Mouse (Mus musculus) testis, adult 2 months (tissue): Measurements from ENCODE around the gene Pard3. TPM values are rescaled to one million over a fixed set of nuclear protein-coding genes. Genes with fewer than 3 reads are reported as not detected.

Experiments
- H3K27ac ChIP-seq: fragments of 200-500 bp; 2 replicates; pipeline ENCODE4 v1.5.1; 2012; ENCODE audit warnings: low read depth, low read length; ENCODE audit not compliant: control insufficient read depth, insufficient read depth
- H3K27me3 ChIP-seq: fragments of 200-500 bp; 2 replicates; pipeline ENCODE4 v1.6.1; 2012; ENCODE audit warnings: mild to moderate bottlenecking, low read length, moderate library complexity; ENCODE audit not compliant: control insufficient read depth, insufficient read depth
- H3K36me3 ChIP-seq: fragments of 200-500 bp; 2 replicates; pipeline ENCODE4 v1.6.1; 2012; ENCODE audit warnings: mild to moderate bottlenecking, low read length; ENCODE audit not compliant: control insufficient read depth, insufficient read depth
- H3K4me1 ChIP-seq: fragments of 200-500 bp; 2 replicates; pipeline ENCODE4 v1.6.1; 2012; ENCODE audit warnings: low read length; ENCODE audit not compliant: control insufficient read depth, insufficient read depth
- H3K4me3 ChIP-seq: fragments of 200-500 bp; 2 replicates; pipeline ENCODE4 v1.5.1; 2012; ENCODE audit warnings: low read depth, mild to moderate bottlenecking, low read length, moderate library complexity, mixed read lengths; ENCODE audit not compliant: control insufficient read depth
- CTCF ChIP-seq: fragments of 200-500 bp; IDR thresholded peaks from 2 replicates; pipeline ENCODE4 v1.5.1; 2012; ENCODE audit warnings: low read depth, mild to moderate bottlenecking, inconsistent platforms, low read length, moderate library complexity; ENCODE audit not compliant: control insufficient read depth, insufficient read depth, insufficient replicate concordance
- POLR2A ChIP-seq: fragments of 200-500 bp; IDR thresholded peaks from 2 replicates; pipeline ENCODE4 v1.6.1; 2012; ENCODE audit warnings: low read depth, mild to moderate bottlenecking, inconsistent platforms, low read length, moderate library complexity; ENCODE audit not compliant: control insufficient read depth
- polyA plus RNA-seq: library from polyadenylated mRNA; depleted of rRNA; stranded (reverse); fragments of >200 nt; gene quantifications from 2 replicates; pipeline ENCODE4 v1.2.3, GENCODE M21; 2012

Gene Pard3
- polyA plus RNA-seq, 1 experiment = 4.1 TPM

DNA sequence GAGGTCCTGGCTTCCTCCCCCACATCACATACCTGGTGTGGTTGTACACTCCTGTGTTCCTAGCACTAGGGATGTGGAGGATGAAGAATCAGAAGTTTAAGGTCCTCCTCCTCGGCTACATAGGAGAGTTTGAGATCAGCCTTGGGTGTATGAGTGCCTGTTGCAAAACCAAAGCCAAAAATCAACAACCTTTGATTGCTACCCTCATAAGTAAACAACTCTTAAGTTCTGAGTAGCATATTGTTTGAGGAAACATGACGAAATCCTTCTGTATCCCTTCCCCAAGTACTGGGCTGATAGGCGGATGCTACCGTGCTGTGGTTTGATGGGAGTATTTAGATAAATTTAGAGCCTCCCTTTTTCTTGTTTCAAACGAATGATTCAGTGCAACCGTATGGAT is 20.9 kb downstream of the Pard3 start:
- H3K36me3 ChIP-seq = no peaks in the 10 kb centered on the region
- TF ChIP-seq POLR2A = no peak
- TF ChIP-seq CTCF = no peak
- H3K27ac ChIP-seq = no peak overlapping the region
- H3K27me3 ChIP-seq = no peaks in the 10 kb centered on the region
- H3K4me3 ChIP-seq = no peak overlapping the region
- H3K4me1 ChIP-seq = peaks cover 2% of the 10 kb centered on the region; the same call in 1 of the 2 replicates

DNA sequence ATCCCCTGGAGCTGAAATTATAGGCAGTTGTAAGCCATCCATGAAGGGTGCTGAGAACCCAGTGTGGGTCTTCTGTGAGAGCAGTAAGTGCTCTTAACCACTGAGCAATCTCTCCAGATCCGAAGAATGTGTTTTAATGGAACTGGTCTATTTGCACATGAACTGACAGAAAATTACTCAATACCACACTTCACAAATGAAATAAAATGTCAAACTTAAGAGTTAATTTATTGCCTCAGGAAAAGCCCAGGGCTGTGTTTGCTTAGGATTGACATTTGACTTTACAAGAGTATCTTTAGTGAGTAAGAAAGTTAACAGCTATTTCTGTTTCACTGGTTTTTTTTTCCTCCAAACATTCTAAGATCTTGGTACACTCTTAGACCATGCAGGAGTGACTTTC is 23.7 kb downstream of the Pard3 start:
- Histone ChIP-seq H3K4me1 (no peaks in the 10 kb centered on the region), H3K27ac (no peak overlapping the region)

DNA sequence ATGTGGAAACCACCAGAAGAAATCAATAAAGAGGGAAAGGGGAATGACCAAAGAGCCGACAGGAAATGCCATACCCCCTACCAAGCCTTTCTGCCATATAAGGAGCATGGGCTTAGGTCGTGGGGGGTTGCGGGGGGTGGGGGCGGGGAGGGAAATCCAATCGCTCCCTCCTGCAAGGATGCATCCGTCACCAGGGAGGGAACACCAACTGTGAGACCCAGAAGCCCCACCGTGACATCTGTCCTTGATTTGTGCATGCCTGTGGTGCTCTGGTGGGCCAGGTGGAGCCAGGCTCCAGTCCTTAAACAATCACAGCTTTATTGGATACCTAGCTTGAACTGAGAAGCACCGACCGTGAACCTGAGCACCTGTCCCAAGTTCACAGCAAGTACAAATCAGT is 24.7 kb downstream of the Pard3 start:
- no peak for TF ChIP-seq CTCF
- TF ChIP-seq POLR2A = no peak
- H3K4me3 ChIP-seq = no peak overlapping the region
- H3K27ac ChIP-seq = no peak overlapping the region
- H3K27me3 ChIP-seq = no peaks in the 10 kb centered on the region
- H3K36me3 ChIP-seq = no peaks in the 10 kb centered on the region
- H3K4me1 ChIP-seq = no peaks in the 10 kb centered on the region

More for the DNA sequence above, 23.7 kb downstream of the Pard3 start:
- Histone ChIP-seq H3K36me3 (no peaks in the 10 kb centered on the region), H3K4me3 (no peak overlapping the region), H3K27me3 (no peaks in the 10 kb centered on the region)
- no peak for TF ChIP-seq POLR2A
- no peak for TF ChIP-seq CTCF

DNA sequence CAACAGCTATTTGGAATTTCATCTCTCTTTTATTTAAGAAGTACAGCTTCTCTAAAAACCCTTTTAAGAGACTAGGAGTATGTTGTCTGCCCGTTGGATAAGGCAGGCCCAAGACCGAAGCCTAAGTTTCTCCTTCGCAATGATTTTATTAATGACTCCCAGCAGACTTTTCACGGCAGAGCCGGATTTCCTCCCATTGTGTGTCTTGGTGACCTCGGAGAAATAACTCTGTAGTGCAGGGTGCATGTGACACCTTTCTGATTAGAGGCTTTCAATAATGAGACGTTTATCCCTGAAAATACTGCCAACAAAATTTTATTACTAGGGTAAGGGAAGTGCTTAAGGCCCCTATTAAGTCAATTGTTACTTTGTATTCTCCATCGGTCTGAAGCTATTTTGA is 25.3 kb downstream of the Pard3 start:
- no peaks in the 10 kb centered on the region for H3K4me1 ChIP-seq
- TF ChIP-seq POLR2A (no peak), CTCF (no peak)

DNA sequence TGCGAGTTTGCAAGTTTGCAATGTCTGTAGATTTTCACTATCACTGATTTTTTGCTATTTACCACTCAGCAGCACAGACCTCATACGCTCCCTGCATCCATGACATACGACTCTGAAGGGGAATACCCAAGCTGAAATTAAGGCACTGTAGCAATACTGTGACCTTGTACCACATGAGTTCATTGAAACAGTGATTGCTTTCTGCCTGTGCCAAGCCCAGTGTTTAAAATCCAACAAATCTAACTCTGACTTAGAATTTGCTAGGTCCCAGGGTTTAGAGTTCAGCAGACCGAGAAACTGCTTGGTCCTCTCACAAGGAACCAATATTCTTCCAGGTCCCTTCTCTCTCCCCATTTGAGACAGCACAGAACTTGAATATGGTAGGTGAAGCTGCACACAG is 26.7 kb downstream of the Pard3 start:
- no peaks in the 10 kb centered on the region for H3K36me3 ChIP-seq
- H3K27ac ChIP-seq = no peak overlapping the region
- no peaks in the 10 kb centered on the region for H3K4me1 ChIP-seq
- no peak overlapping the region for H3K4me3 ChIP-seq
- no peak for TF ChIP-seq POLR2A
- no peak for TF ChIP-seq CTCF
- no peaks in the 10 kb centered on the region for H3K27me3 ChIP-seq

More for the DNA sequence above, 25.3 kb downstream of the Pard3 start:
- H3K36me3 ChIP-seq = no peaks in the 10 kb centered on the region
- no peaks in the 10 kb centered on the region for H3K27me3 ChIP-seq
- no peak overlapping the region for H3K4me3 ChIP-seq
- no peak overlapping the region for H3K27ac ChIP-seq

DNA sequence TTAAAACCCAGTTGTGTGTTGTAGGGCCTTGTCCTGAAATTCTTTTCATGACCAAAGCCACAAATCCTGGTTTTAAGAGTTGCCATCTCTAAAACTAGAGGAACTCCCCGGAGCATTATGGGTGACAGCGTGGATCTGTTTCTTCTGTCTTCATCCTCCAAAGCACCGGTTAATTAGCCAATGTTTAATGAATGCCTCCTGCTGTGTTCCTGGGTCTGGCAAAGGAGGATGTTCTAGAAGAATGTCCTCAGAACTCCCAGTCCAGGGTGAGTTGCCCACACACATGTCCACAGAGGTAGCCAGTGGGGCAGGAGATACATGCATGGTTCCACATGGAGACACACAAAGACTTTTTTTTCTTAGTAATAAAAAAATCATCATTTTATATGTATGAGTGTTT is 28.2 kb downstream of the Pard3 start:
- Histone ChIP-seq H3K27me3 (no peaks in the 10 kb centered on the region), H3K27ac (no peak overlapping the region), H3K4me3 (no peak overlapping the region), H3K36me3 (no peaks in the 10 kb centered on the region), H3K4me1 (no peaks in the 10 kb centered on the region)
- TF ChIP-seq POLR2A (no peak), CTCF (no peak)

DNA sequence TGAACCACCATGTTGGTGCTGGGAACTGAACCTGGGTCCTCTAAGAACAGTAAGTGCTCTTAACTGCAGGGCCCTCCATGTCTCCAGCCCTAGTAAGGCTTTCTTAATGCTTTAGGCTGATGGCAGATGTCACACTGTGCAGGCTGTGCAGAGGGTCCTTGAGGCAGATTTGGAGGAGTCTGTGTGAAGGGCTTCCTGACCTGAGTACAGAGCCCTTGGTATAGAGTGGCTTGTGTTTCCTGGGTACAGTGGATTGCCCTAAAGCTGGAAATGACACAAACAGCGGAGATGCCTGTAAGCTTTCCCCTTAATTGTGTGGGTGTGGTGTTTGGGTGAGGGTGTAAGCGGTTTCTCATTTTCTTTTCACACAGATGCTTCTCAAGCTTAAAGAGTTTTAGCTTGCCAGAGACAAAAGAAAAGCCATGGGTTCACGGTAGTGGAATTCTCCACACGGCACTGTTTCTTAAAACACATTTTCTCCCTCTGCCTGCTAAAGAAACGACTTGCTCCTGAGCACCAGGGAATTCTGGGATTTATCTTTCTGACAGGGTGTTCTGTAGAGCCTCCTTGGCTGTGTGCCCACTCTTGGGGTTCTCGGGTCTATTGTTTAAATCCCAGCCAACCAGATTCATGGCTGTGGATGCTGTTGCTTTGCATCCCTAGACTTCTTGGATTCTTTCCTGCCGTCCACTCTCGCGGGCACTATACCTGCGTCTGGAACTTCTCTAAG is 28.9 kb downstream of the Pard3 start:
- Histone ChIP-seq H3K27me3 (no peaks in the 10 kb centered on the region), H3K4me1 (no peaks in the 10 kb centered on the region), H3K4me3 (no peak overlapping the region), H3K27ac (no peak overlapping the region), H3K36me3 (no peaks in the 10 kb centered on the region)
- no peak for TF ChIP-seq CTCF
- TF ChIP-seq POLR2A = no peak

DNA sequence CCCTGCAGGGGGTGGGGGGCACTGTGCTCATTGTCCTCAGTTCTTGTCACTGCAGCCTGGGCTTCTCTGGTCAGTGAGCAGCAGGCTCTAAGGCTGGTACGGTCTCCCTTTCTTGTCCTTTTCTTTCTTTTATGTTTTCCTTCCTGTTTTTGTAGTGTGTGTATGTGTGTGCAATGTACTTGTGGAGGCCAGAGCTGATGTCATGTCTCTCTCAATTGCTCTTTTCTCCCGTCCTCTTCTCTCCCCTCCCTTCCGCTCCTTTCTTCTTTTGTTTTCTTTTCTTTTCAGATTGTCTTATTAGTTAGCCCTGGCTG is 29.4 kb downstream of the Pard3 start:
- no peak for TF ChIP-seq CTCF
- Histone ChIP-seq H3K4me1 (no peaks in the 10 kb centered on the region), H3K27ac (no peak overlapping the region)

More for the DNA sequence above, 29.4 kb downstream of the Pard3 start:
- no peak overlapping the region for H3K4me3 ChIP-seq
- H3K36me3 ChIP-seq = no peaks in the 10 kb centered on the region
- H3K27me3 ChIP-seq = no peaks in the 10 kb centered on the region
